Mouse (Mus musculus): ENCODE measurements around the gene Clba1. TPM values are rescaled to one million over a fixed set of nuclear protein-coding genes. Genes with fewer than 3 reads are reported as not detected.

The Clba1 gene
- polyA plus RNA-seq, 1 experiment from 2014 or later, result 6.0 TPM

GRCm38 (mm10) chr12:112766586-112766985 lies 42.2 kb upstream of the Clba1 start:
- H3K9me3 ChIP-seq (replicated peaks; ENCODE audit: control insufficient read depth, low read length), result no peaks in the 10 kb centered on the region
- no peak overlapping the region for H3K4me2 ChIP-seq (ENCODE audit: low read depth, low read length)
- H3K27me3 ChIP-seq (ENCODE audit: control insufficient read depth, insufficient read depth, low read length), result no peaks in the 10 kb centered on the region
- no peak overlapping the region for H3K9ac ChIP-seq (ENCODE audit: low read length)
- H3K36me3 ChIP-seq (ENCODE audit: control insufficient read depth, insufficient read depth), result no peaks in the 10 kb centered on the region
- whole genome bisulfite sequencing, result 92% methylated on average over 7 of the region's 7 CpGs
- no peaks in the 10 kb centered on the region for H3K4me1 ChIP-seq (ENCODE audit: control insufficient read depth, insufficient read depth, low read length)
- H3K27ac ChIP-seq (ENCODE audit: low read length), result no peak overlapping the region
- H3K4me3 ChIP-seq (ENCODE audit: low read length), result no peak overlapping the region
- ATAC-seq (replicated peaks; ENCODE audit: extremely low read depth, insufficient read depth, low FRiP score), result no peak

- Histone ChIP-seq H3K4me2 (ENCODE audit: low read depth, low read length) (no peak overlapping the region), H3K4me1 (ENCODE audit: control insufficient read depth, insufficient read depth, low read length) (no peaks in the 10 kb centered on the region)
- WGBS, result 88% methylated on average over 16 of the region's 16 CpGs
Observed at GRCm38 (mm10) chr12:112767036-112767890, 41.5 kb upstream of the Clba1 start.

GRCm38 (mm10) chr12:112768166-112768565 lies 40.6 kb upstream of the Clba1 start:
- Histone ChIP-seq H3K4me3 (ENCODE audit: low read length) (no peak overlapping the region), H3K36me3 (ENCODE audit: control insufficient read depth, insufficient read depth) (no peaks in the 10 kb centered on the region), H3K27me3 (ENCODE audit: control insufficient read depth, insufficient read depth, low read length) (no peaks in the 10 kb centered on the region), H3K9ac (ENCODE audit: low read length) (no peak overlapping the region), H3K4me2 (ENCODE audit: low read depth, low read length) (no peak overlapping the region), H3K4me1 (ENCODE audit: control insufficient read depth, insufficient read depth, low read length) (no peaks in the 10 kb centered on the region), H3K27ac (ENCODE audit: low read length) (no peak overlapping the region), H3K9me3 (replicated peaks; ENCODE audit: control insufficient read depth, low read length) (no peaks in the 10 kb centered on the region)
- no peak for ATAC-seq (replicated peaks; ENCODE audit: extremely low read depth, insufficient read depth, low FRiP score)
- WGBS, result 82% methylated on average over 8 of the region's 8 CpGs

More at GRCm38 (mm10) chr12:112767036-112767890, 41.5 kb upstream of the Clba1 start:
- no peak overlapping the region for H3K27ac ChIP-seq (ENCODE audit: low read length)
- no peaks in the 10 kb centered on the region for H3K9me3 ChIP-seq (replicated peaks; ENCODE audit: control insufficient read depth, low read length)
- no peaks in the 10 kb centered on the region for H3K27me3 ChIP-seq (ENCODE audit: control insufficient read depth, insufficient read depth, low read length)
- H3K9ac ChIP-seq (ENCODE audit: low read length), result no peak overlapping the region
- H3K4me3 ChIP-seq (ENCODE audit: low read length), result no peak overlapping the region
- ATAC-seq (replicated peaks; ENCODE audit: extremely low read depth, insufficient read depth, low FRiP score), result no peak
- no peaks in the 10 kb centered on the region for H3K36me3 ChIP-seq (ENCODE audit: control insufficient read depth, insufficient read depth)

GRCm38 (mm10) chr12:112769031-112769430 lies 39.7 kb upstream of the Clba1 start:
- WGBS, result 72% methylated on average over 6 of the region's 6 CpGs
- H3K4me3 ChIP-seq (ENCODE audit: low read length), result no peak overlapping the region
- H3K4me1 ChIP-seq (ENCODE audit: control insufficient read depth, insufficient read depth, low read length), result no peaks in the 10 kb centered on the region; the same call in 1 of the 2 replicates
- no peak for ATAC-seq (replicated peaks; ENCODE audit: extremely low read depth, insufficient read depth, low FRiP score)
- H3K27ac ChIP-seq (ENCODE audit: low read length), result no peak overlapping the region
- H3K4me2 ChIP-seq (ENCODE audit: low read depth, low read length), result no peak overlapping the region
- H3K9ac ChIP-seq (ENCODE audit: low read length), result no peak overlapping the region
- no peaks in the 10 kb centered on the region for H3K27me3 ChIP-seq (ENCODE audit: control insufficient read depth, insufficient read depth, low read length)
- no peaks in the 10 kb centered on the region for H3K36me3 ChIP-seq (ENCODE audit: control insufficient read depth, insufficient read depth)
- H3K9me3 ChIP-seq (replicated peaks; ENCODE audit: control insufficient read depth, low read length), result no peaks in the 10 kb centered on the region

- Histone ChIP-seq H3K36me3 (ENCODE audit: control insufficient read depth, insufficient read depth) (no peaks in the 10 kb centered on the region), H3K9ac (ENCODE audit: low read length) (no peak overlapping the region), H3K4me1 (ENCODE audit: control insufficient read depth, insufficient read depth, low read length) (no peaks in the 10 kb centered on the region; the same call in 1 of the 2 replicates), H3K4me3 (ENCODE audit: low read length) (no peak overlapping the region), H3K9me3 (replicated peaks; ENCODE audit: control insufficient read depth, low read length) (no peaks in the 10 kb centered on the region), H3K27ac (ENCODE audit: low read length) (no peak overlapping the region), H3K4me2 (ENCODE audit: low read depth, low read length) (no peak overlapping the region), H3K27me3 (ENCODE audit: control insufficient read depth, insufficient read depth, low read length) (no peaks in the 10 kb centered on the region)
- 73% methylated on average over 2 of the region's 2 CpGs for WGBS
- no peak for ATAC-seq (replicated peaks; ENCODE audit: extremely low read depth, insufficient read depth, low FRiP score)
Observed at GRCm38 (mm10) chr12:112769751-112770150, 39.0 kb upstream of the Clba1 start.

- Histone ChIP-seq H3K9ac (ENCODE audit: low read length) (no peak overlapping the region), H3K4me1 (ENCODE audit: control insufficient read depth, insufficient read depth, low read length) (no peaks in the 10 kb centered on the region; the same call in 1 of the 2 replicates), H3K4me2 (ENCODE audit: low read depth, low read length) (no peak overlapping the region), H3K27me3 (ENCODE audit: control insufficient read depth, insufficient read depth, low read length) (no peaks in the 10 kb centered on the region), H3K9me3 (replicated peaks; ENCODE audit: control insufficient read depth, low read length) (peaks cover 3% of the 10 kb centered on the region; the same call in 1 of the 2 replicates), H3K36me3 (ENCODE audit: control insufficient read depth, insufficient read depth) (no peaks in the 10 kb centered on the region), H3K4me3 (ENCODE audit: low read length) (no peak overlapping the region), H3K27ac (ENCODE audit: low read length) (no peak overlapping the region)
- 77% methylated on average over 4 of the region's 4 CpGs for WGBS
- ATAC-seq (replicated peaks; ENCODE audit: extremely low read depth, insufficient read depth, low FRiP score), result no peak
Observed at GRCm38 (mm10) chr12:112770396-112770795, 38.3 kb upstream of the Clba1 start.

- H3K36me3 ChIP-seq (ENCODE audit: control insufficient read depth, insufficient read depth), result no peaks in the 10 kb centered on the region
- no peak overlapping the region for H3K4me2 ChIP-seq (ENCODE audit: low read depth, low read length)
- no peaks in the 10 kb centered on the region; the same call in 1 of the 2 replicates for H3K4me1 ChIP-seq (ENCODE audit: control insufficient read depth, insufficient read depth, low read length)
- H3K9me3 ChIP-seq (replicated peaks; ENCODE audit: control insufficient read depth, low read length), result peaks cover 6% of the 10 kb centered on the region; the same call in 1 of the 2 replicates
- H3K27ac ChIP-seq (ENCODE audit: low read length), result no peak overlapping the region
- no peak for ATAC-seq (replicated peaks; ENCODE audit: extremely low read depth, insufficient read depth, low FRiP score)
- no peak overlapping the region for H3K4me3 ChIP-seq (ENCODE audit: low read length)
- no peaks in the 10 kb centered on the region for H3K27me3 ChIP-seq (ENCODE audit: control insufficient read depth, insufficient read depth, low read length)
- WGBS, result 89% methylated on average over 14 of the region's 14 CpGs
- H3K9ac ChIP-seq (ENCODE audit: low read length), result no peak overlapping the region
Observed at GRCm38 (mm10) chr12:112772306-112772705, 36.4 kb upstream of the Clba1 start.

GRCm38 (mm10) chr12:112773366-112773765 lies 35.4 kb upstream of the Clba1 start:
- no peak for ATAC-seq (replicated peaks; ENCODE audit: extremely low read depth, insufficient read depth, low FRiP score)
- peak overlapping the region; percentile 36 for H3K4me2 ChIP-seq (ENCODE audit: low read depth, low read length)

GRCm38 (mm10) chr12:112774026-112774425 lies 34.7 kb upstream of the Clba1 start:
- Histone ChIP-seq H3K9me3 (replicated peaks; ENCODE audit: control insufficient read depth, low read length) (peaks cover 6% of the 10 kb centered on the region; the same call in 1 of the 2 replicates), H3K27ac (ENCODE audit: low read length) (no peak overlapping the region), H3K9ac (ENCODE audit: low read length) (no peak overlapping the region), H3K27me3 (ENCODE audit: control insufficient read depth, insufficient read depth, low read length) (no peaks in the 10 kb centered on the region), H3K4me2 (ENCODE audit: low read depth, low read length) (no peak overlapping the region), H3K36me3 (ENCODE audit: control insufficient read depth, insufficient read depth) (no peaks in the 10 kb centered on the region), H3K4me1 (ENCODE audit: control insufficient read depth, insufficient read depth, low read length) (no peaks in the 10 kb centered on the region; the same call in 1 of the 2 replicates), H3K4me3 (ENCODE audit: low read length) (no peak overlapping the region)
- 70% methylated on average over 6 of the region's 6 CpGs for WGBS
- ATAC-seq (replicated peaks; ENCODE audit: extremely low read depth, insufficient read depth, low FRiP score), result no peak

More at GRCm38 (mm10) chr12:112773366-112773765, 35.4 kb upstream of the Clba1 start:
- no peaks in the 10 kb centered on the region for H3K27me3 ChIP-seq (ENCODE audit: control insufficient read depth, insufficient read depth, low read length)
- no peak overlapping the region for H3K4me3 ChIP-seq (ENCODE audit: low read length)
- H3K9ac ChIP-seq (ENCODE audit: low read length), result 0 out of 2 replicates have a peak overlapping the region, but pooled peaks have one; percentile 23
- no peaks in the 10 kb centered on the region; the same call in 1 of the 2 replicates for H3K4me1 ChIP-seq (ENCODE audit: control insufficient read depth, insufficient read depth, low read length)
- peaks cover 6% of the 10 kb centered on the region; the same call in 1 of the 2 replicates for H3K9me3 ChIP-seq (replicated peaks; ENCODE audit: control insufficient read depth, low read length)
- WGBS, result 20% methylated on average over 9 of the region's 9 CpGs
- H3K27ac ChIP-seq (ENCODE audit: low read length), result no peak overlapping the region
- H3K36me3 ChIP-seq (ENCODE audit: control insufficient read depth, insufficient read depth), result no peaks in the 10 kb centered on the region

All from heart, embryonic 16.5 days (tissue).